Mouse (Mus musculus) heart, postnatal 14 days (tissue): ENCODE results near the gene Cdipt. TPM values are rescaled to one million over a fixed set of nuclear protein-coding genes. Genes with fewer than 3 reads are reported as not detected.

Experiments
- DNase-seq, 2 experiments: peaks; one replicate each; pipeline ENCODE4 v3.0.0; 2021 to 2022
- intact Hi-C: fragments of 180-260 bp; cut with DNase I; formaldehyde crosslinking; loops from one replicate; pipeline ENCODE4 v1.15.1; 2025
- long read RNA-seq, 2 experiments: library from polyadenylated mRNA; stranded (forward); transcript quantifications; one replicate each; pipeline ENCODE4 v2.0.0; 2021
- total RNA-seq, 2 experiments: library from RNA; stranded (reverse); gene quantifications; 2 replicates each; pipeline ENCODE4 v1.2.3; 2021

Cdipt gene
- 10 to 100 TPM; 63.3 to 66.1 TPM for total RNA-seq
- long read RNA-seq, experiment 1, transcript Cdipt-201 (6 exons, 1,974 nt) = major isoform, 104 of 115 reads
- long read RNA-seq, experiment 1, partial matches to known transcripts = 1 of 115 reads
- long read RNA-seq, experiment 1, other reads (novel, unspliced or antisense) = 10 of 115 reads
- long read RNA-seq, experiment 2, transcript Cdipt-201 (6 exons, 1,974 nt) = major isoform, 93 of 113 reads
- long read RNA-seq, experiment 2, partial matches to known transcripts = 4 of 113 reads
- long read RNA-seq, experiment 2, other reads (novel, unspliced or antisense) = 15 of 113 reads

DNA sequence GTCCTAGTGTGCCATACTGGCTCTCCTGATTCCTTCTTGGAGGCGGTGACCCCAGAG lies at the start of gene Cdipt:
Gene Cdipt, plus strand, starts transcription at position 22 of the 57 bp plus-strand sequence.
- no peak for DNase-seq
- intact Hi-C loops = no loop called here

- DNase-seq = no peak
- intact Hi-C loops = loop anchor here (10.0 kb wide), 1 partner anchor 259 kb away; no protein-coding TSS in a partner anchor
Measured at GRCm38 (mm10) chr7:126926299-126926698, 49.4 kb upstream of the Cdipt start.

DNA sequence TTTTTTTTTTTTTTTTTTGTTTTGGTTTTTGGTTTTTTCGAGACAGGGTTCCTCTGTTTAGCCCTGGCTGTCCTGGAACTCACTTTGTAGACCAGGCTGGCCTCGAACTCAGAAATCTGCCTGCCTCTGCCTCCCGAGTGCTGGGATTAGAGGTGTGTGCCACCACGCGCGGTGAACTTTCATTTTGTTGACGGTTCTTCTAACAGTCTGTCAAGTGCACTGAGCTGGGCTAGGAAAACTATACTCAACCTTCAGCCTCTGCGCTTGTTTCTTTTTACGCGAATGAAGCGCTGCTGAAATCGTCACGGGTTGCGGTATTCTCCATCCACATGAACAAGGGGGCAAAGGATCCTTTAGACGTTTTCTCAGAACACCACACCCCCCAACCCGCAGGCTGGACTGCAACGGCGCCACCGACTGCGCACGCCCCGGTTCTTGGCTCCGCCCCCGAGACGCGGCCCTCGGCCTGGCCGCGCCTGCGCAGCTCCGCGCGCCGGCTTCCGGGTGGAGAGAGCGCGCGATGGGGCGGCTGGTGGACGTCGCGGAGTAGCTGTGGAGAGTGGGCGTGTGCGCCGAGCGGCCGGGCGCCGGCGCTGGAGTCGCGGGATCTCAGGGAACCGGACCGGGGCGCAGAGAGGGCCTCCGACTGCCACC lies 47.2 kb upstream of the Cdipt start, which contains the start of gene Kctd13:
Gene Kctd13, plus strand, starts transcription at position 496 of the 654 bp plus-strand sequence.
- intact Hi-C loops = loop anchor here (10.0 kb wide), 1 partner anchor 256 kb away; no protein-coding TSS in a partner anchor
- peak; percentile 97 for DNase-seq

- intact Hi-C loops = loop anchor here (10.0 kb wide), 1 partner anchor 256 kb away; no protein-coding TSS in a partner anchor
- no peak for DNase-seq
Measured at GRCm38 (mm10) chr7:126929046-126929445, 46.7 kb upstream of the Cdipt start.

- intact Hi-C loops = loop anchor here (5.0 kb wide), 1 partner anchor 35 kb away; no protein-coding TSS in a partner anchor
- DNase-seq = no peak
Measured at GRCm38 (mm10) chr7:126932652-126933051, 43.1 kb upstream of the Cdipt start.

DNA sequence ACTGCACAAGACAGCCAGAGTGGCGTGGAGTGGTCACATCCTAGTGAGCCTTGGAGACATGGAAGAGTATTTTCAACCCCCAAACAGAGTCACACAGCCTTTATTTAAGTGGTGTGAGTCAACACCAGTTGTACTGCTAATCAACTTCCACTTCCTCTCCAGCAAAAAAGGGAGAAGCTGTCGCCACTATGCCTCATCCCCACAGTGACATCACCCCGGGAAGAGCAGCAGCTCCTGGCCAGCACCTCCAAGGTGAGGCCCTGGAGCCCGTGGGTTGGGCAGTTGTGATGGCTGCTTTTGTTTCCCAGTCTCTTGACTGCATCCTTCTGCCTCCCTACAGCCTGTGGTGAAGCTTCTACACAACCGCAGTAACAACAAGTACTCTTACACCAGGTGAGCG lies 34.5 kb upstream of the Cdipt start:
- intact Hi-C loops = no loop called here
- DNase-seq = no peak

DNA sequence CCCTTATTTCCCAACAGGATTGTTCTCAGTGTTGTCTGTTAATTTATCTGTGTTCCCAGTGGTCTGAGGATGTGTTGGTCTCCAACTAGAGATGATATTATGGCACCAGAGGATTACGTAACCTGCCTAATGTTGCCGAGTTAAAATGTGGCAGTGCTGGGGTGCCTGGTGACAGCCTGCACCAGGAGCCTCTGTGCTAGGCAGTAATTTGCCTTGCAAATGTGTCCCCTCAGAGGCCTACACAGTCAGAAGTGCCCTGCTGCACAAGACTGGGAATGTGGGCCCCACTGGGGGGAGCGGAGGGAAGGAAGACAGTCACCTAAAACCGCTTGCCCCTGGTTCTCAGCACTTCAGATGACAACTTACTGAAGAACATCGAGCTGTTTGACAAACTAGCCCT lies 33.9 kb upstream of the Cdipt start:
- no peak for DNase-seq
- intact Hi-C loops = no loop called here

- DNase-seq = peak; percentile 44 to 59
- intact Hi-C loops = loop anchor here (2.0 to 5.0 kb wide), 2 partner anchors 119 to 158 kb away; no protein-coding TSS in a partner anchor
Measured at GRCm38 (mm10) chr7:126946530-126946929, 29.2 kb upstream of the Cdipt start.

DNA sequence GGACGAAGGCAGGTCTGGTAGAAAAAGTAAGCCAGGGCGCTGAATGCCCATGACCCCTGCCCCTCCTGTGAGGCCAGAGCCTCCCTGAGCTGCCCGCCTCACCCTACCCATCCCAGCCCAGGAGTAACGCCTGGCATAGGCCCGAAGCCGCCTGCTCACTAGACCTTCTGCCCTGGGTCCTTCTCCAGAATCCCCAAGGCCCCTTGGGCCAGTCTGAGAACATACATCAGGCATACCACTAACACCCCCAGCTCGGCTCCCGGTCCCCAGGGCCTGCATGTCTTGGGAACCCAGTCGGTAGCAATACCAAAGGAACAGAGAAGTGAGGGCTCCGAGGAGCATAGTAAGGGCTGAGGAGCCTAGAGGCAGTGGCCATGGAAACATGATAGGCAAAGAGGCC lies 27.1 kb upstream of the Cdipt start:
- intact Hi-C loops = loop anchor here (5.0 kb wide), 1 partner anchor 121 kb away; no protein-coding TSS in a partner anchor
- DNase-seq = no peak

GRCm38 (mm10) chr7:126949403-126949792 lies 26.3 kb upstream of the Cdipt start, which contains the start of gene Asphd1:
Gene Asphd1, minus strand, starts transcription at chr7:126949582.
- no peak for DNase-seq
- intact Hi-C loops = loop anchor here (5.0 kb wide), 1 partner anchor 122 kb away; no protein-coding TSS in a partner anchor

DNA sequence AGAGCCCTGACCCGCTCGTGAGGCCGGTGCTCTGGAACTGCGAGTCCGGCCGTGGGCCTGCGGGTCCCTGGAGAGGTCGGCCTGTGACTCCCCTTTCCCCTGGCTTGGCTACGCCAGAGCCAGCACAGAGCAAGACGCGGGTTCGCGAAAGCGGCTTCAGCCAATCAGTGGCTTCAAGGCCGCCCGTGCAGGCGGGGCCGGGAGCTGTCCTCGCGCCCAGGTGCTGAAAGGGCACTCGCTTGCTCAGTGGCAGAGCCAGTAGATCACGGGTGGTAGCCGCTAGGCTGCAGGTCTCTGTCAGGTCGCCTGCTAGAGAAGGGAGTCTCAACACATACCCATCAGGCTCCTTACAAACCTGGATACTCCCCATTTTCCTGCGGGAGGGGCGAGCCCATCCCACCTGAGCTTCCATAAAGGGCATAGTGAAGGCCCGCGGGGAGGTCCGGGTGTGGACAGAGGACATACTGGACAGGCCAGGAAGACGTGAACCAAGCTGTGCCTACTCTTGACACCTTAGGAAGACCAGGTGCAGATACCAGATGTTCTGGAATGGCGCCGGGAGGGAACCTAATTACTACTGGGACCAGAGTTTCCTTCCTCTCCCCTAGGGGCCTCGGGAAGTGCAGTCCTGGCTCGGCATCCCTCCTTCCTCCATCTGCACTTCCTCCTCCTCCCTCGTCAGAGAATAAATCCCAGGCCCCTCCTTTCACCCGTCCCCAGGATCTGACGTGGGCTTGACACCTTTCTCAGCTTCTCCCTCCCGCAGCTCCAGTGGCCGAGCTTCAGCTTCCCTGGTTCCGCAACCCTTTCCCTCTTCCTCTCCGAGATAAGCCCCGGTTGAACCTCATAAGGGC lies 25.7 kb upstream of the Cdipt start, which contains the start of gene Sez6l2:
Gene Sez6l2, plus strand, starts transcription at position 771 of the 854 bp plus-strand sequence.
- DNase-seq = peak; percentile 93 to 97
- intact Hi-C loops = loop anchor here (2.0 to 5.0 kb wide), 2 partner anchors 27 to 123 kb away; partner anchors contain the start of gene Cdiptos

GRCm38 (mm10) chr7:126950647-126951615 lies 24.8 kb upstream of the Cdipt start:
- DNase-seq = no peak
- intact Hi-C loops = loop anchor here (2.0 kb wide), 1 partner anchor 26 kb away; the partner anchor contains the start of gene Cdiptos

GRCm38 (mm10) chr7:126951741-126952140 lies 24.0 kb upstream of the Cdipt start:
- intact Hi-C loops = loop anchor here (2.0 kb wide), 1 partner anchor 25 kb away; the partner anchor contains the start of gene Cdiptos
- DNase-seq = no peak

- intact Hi-C loops = no loop called here
- no peak for DNase-seq
Measured at GRCm38 (mm10) chr7:126952646-126953045, 23.1 kb upstream of the Cdipt start.

GRCm38 (mm10) chr7:126955125-126955524 lies 20.6 kb upstream of the Cdipt start:
- DNase-seq = no peak
- intact Hi-C loops = no loop called here

- DNase-seq = no peak
- intact Hi-C loops = no loop called here
Measured at GRCm38 (mm10) chr7:126959780-126960179, 15.9 kb upstream of the Cdipt start.

DNA sequence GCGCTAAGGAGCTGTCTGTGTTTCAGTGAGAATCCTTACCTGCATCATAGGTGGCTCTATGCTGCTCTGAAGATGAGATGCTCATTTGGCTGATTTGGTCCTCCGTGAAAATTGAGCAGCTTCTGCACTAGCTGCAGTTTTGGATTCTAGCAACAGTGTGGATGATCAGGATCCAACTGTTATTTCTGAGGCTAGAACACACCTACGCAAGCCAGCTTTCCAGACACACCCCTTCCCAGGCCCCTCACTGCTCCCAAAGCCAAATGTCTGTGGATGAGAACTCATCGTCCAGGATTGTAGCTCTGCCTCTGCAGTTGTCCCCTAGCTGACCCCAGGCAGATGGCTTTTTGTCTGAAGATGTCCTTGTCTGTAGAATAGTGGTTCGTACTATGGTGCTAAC lies 14.6 kb upstream of the Cdipt start:
- DNase-seq = no peak
- intact Hi-C loops = no loop called here

DNA sequence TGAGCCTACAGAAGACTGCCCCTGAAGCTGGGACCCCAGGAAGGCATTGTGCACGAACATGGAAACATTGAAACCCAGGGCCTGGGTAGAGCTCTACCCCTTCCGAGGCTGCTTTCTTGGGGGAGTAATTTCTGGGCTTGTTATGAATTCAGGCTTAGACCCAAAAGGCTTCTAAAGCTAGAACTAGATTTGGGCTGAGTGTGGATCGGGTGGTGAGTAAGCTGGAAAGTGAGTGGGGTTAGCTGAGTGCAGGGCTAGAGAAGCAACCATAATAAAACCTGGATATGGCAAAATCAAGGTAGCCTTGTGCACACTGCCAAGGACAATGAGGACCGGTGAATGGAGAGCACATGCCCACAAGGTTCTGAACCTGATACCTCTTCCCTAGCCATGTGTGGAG lies 13.7 kb upstream of the Cdipt start:
- DNase-seq = no peak
- intact Hi-C loops = no loop called here

DNA sequence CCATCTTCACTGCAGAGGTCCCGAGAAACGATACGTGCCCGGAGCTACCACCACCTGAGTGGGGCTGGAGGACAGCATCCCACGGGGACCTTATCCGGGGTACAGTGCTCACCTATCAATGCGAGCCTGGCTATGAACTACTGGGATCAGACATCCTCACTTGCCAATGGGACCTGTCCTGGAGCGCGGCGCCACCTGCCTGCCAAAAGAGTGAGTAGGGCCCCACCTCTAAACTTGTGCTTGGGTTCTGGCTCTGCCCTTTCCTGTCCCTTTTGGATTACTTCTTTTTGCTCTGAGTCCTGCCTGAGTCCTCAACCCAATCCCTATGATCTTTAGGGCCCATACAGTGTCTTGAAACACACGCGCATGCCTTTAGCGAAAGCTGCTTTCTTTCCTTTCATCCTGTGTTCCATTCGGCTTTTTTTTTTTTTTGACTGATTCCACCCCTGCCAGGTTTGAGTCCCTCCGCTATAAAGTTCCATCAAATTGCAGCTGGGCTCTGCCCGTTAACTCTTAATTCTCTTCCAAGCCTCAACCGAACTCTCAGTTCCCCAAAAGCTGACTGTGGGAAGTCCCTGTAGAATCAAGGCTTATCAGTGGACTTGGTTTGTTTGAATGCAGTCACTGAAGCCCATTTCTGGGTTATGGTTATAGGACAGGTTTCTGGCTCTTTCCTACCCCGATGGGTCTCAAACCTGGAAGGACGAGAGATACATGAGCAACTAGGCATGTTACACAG lies 12.0 kb upstream of the Cdipt start:
- DNase-seq = peak; percentile 45 to 47
- intact Hi-C loops = loop anchor here (1.0 kb wide), 1 partner anchor 141 kb away; no protein-coding TSS in a partner anchor
